Comparison of ENCODE assay signal across 16 mouse cellular contexts in the genomic region with DNA sequence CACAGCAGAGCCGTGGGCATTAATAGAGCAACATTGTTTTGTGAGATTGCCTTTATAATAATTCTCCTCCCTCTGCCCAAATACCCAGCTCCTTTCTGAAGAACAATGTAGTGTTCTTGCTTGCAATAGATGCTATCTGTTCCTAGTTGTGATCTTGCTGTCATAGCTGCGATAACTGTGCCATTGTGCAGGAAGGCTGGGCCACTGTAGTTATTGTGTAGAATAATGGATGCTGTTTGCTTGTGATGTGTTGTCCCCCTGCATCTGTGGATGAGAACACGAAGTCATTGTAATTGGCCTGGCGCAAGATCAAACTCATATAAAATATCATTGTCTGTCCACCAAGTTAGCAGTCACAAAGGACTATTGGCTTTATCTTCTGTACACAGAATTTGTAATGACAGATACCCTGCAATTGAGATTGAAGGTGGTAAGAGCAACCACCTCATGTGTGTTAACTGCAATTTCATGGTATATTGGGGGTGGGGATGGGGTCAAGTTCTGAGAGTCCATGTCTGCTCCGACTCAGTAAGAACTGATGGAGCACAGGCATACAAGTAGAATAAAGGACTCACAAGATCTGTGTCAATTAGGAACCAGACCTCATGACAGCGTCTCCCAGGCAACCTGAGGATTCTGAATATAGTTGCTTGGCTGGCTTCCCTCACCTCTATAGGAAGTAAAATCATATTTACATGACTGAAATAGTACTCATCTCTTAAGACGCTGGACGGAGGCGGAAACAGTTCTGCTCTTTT. TPM values are rescaled to one million over a fixed set of nuclear protein-coding genes. Genes with fewer than 3 reads are reported as not detected.
DNase-seq lines count a peak whose midpoint lies in the region; ATAC-seq lines count a peak whose summit lies in the region.
"Had no signal": no experiment of that assay in that cellular context is flagged by ENCODE, and none has a peak within 500 bp of the region (broad histone marks: within the 10 kb centered on the region; RNA-seq: fewer than 3 reads in every experiment).

No protein-coding gene starts in this region.

- peak; percentile 50 for DNase-seq in heart, adult 11 months
- no peak for DNase-seq in heart, postnatal 10 days
- no peak for DNase-seq in midbrain, embryonic 10.5 days (ENCODE audit: low spot score)
- peak; percentile 84 for DNase-seq in telencephalon, adult 2 months (ENCODE audit: low read depth, low spot score)
- no peak for DNase-seq in urinary bladder, postnatal 10 days (ENCODE audit: low spot score)
- DNase-seq: adrenal gland, postnatal 36 days; cerebellum, adult 11-12 months; gastrocnemius, postnatal 10 days; kidney, adult 9 months had no signal

- H3K27me3 ChIP-seq in midbrain, embryonic 12.5 days, result no peaks in the 10 kb centered on the region
- no peaks in the 10 kb centered on the region for H3K27me3 ChIP-seq in midbrain, embryonic 10.5 days (ENCODE audit: low read depth, poor library complexity, severe bottlenecking)
- H3K27me3 ChIP-seq: limb, embryonic 13.5 days; neural tube, embryonic 15.5 days had no signal

- H3K4me1 ChIP-seq in midbrain, embryonic 12.5 days, result peaks cover 46% of the 10 kb centered on the region
- H3K4me1 ChIP-seq in midbrain, embryonic 10.5 days, result peaks cover 53% of the 10 kb centered on the region

- H3K9ac ChIP-seq in midbrain, embryonic 12.5 days (replicated peaks), result no peak overlapping the region
- H3K9ac ChIP-seq: limb, embryonic 13.5 days; neural tube, embryonic 15.5 days had no signal

- H3K4me2 ChIP-seq in midbrain, embryonic 12.5 days (replicated peaks), result no peak overlapping the region
- H3K4me2 ChIP-seq: limb, embryonic 13.5 days; neural tube, embryonic 15.5 days had no signal

- peaks cover 9% of the 10 kb centered on the region for H3K36me3 ChIP-seq in midbrain, embryonic 12.5 days
- peaks cover 16% of the 10 kb centered on the region for H3K36me3 ChIP-seq in midbrain, embryonic 10.5 days
- H3K36me3 ChIP-seq: heart, embryonic 10.5 days had no signal

- 40% methylated on average over 9 of the region's 9 CpGs for WGBS in midbrain, embryonic 12.5 days
- 65% methylated on average over 9 of the region's 9 CpGs for WGBS in midbrain, embryonic 10.5 days

- H3K4me3 ChIP-seq in midbrain, embryonic 12.5 days, result no peak overlapping the region
- no peak overlapping the region for H3K4me3 ChIP-seq in midbrain, embryonic 10.5 days
- H3K4me3 ChIP-seq: embryonic facial prominence, embryonic 10.5 days; heart, embryonic 10.5 days; limb, embryonic 13.5 days; neural tube, embryonic 15.5 days had no signal

- no peak overlapping the region for H3K27ac ChIP-seq in midbrain, embryonic 12.5 days (replicated peaks)
- no peak overlapping the region for H3K27ac ChIP-seq in midbrain, embryonic 10.5 days (replicated peaks)
- H3K27ac ChIP-seq: embryonic facial prominence, embryonic 10.5 days; heart, embryonic 10.5 days; limb, embryonic 13.5 days; neural tube, embryonic 15.5 days had no signal

- intact Hi-C loops in heart, postnatal 10 days (cut with DNase I), result no loop called here

- ATAC-seq in midbrain, embryonic 12.5 days (ENCODE audit: low FRiP score, low read depth), result peak; percentile 42; the same call in 1 of the 2 replicates
- ATAC-seq in granulocyte monocyte progenitor cell, adult 5-6 weeks (replicated peaks; ENCODE audit: poor library complexity, severe bottlenecking), result 0 out of 2 replicates have a peak, but pooled peaks have one; percentile 5
- ATAC-seq: CD4-positive, CD25-positive, alpha-beta regulatory T cell, adult 4 months had no signal

- no peaks in the 10 kb centered on the region for H3K9me3 ChIP-seq in midbrain, embryonic 12.5 days
- H3K9me3 ChIP-seq in midbrain, embryonic 10.5 days (replicated peaks), result no peaks in the 10 kb centered on the region
- H3K9me3 ChIP-seq: embryonic facial prominence, embryonic 10.5 days; heart, embryonic 10.5 days; limb, embryonic 13.5 days had no signal

RNA-seq across cellular contexts. Expression of a gene that starts 32.8 kb away (rescaled TPM):
- under 1 TPM; 0.12 to 0.38 TPM for total RNA-seq in heart, postnatal 10 days (2021)
- 22.9 and 28.2 TPM in 2 replicates for polyA plus RNA-seq in midbrain, embryonic 12.5 days (2016; fragmentation: Nextera tagmentation; extraction: Ambion mirVana)
- 4.6 and 8.3 TPM in 2 replicates for polyA plus RNA-seq in midbrain, embryonic 10.5 days (2016; fragmentation: Nextera tagmentation; extraction: Ambion mirVana)
- total RNA-seq in granulocyte monocyte progenitor cell, adult 5-6 weeks (2014; fragmentation: Nextera tagmentation), result 4.7 and 10.5 TPM in 2 replicates
- 3.1 and 8.2 TPM in 2 replicates for total RNA-seq in granulocyte monocyte progenitor cell, adult 5-6 weeks (2017)

Comparison
In these comparisons a context has a peak if more than half of its experiments do, and no peak if none do; other contexts are left out.
1. DNase-seq: peak in heart, adult 11 months (single experiment) and telencephalon, adult 2 months (single experiment); none in heart, postnatal 10 days (0 of 2), midbrain, embryonic 10.5 days (single experiment) and urinary bladder, postnatal 10 days (single experiment).